Mouse (Mus musculus) adrenal gland, postnatal 36 days (tissue): ENCODE results near the gene Zfp866. TPM values are rescaled to one million over a fixed set of nuclear protein-coding genes. Genes with fewer than 3 reads are reported as not detected.

Experiments
- DNase-seq, 2 experiments: peaks; one replicate each; pipeline ENCODE4 v3.0.0; 2021; ENCODE audit warnings: mixed read lengths in 1 of 2
- total RNA-seq, 2 experiments: library from RNA; stranded (reverse); gene quantifications; 2 replicates each; pipeline ENCODE4 v1.2.3; 2021

Gene Zfp866
- total RNA-seq, 2 experiments from 2014 or later: 21.2 to 21.3 TPM

DNA sequence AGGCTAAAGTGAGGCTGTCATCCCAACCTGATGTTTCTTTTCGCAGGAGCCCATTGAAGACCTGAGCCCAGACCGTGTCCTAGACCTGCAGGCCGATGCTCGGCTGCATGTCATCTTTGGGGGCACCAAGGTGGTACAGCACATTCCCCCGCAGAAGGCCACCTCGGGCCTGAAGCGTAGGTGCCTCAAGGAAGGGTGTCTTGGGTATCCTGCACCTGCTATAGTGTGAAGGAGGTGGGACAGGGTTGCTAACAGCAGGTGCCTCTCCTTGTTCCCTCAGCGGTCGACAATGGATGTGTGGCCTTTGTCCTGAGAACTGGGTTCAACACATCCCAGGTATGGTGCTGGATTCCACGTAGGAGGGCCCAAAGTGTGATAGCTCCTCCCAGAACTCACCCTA lies 6.7 kb upstream of the Zfp866 start:
- no peak for DNase-seq

DNA sequence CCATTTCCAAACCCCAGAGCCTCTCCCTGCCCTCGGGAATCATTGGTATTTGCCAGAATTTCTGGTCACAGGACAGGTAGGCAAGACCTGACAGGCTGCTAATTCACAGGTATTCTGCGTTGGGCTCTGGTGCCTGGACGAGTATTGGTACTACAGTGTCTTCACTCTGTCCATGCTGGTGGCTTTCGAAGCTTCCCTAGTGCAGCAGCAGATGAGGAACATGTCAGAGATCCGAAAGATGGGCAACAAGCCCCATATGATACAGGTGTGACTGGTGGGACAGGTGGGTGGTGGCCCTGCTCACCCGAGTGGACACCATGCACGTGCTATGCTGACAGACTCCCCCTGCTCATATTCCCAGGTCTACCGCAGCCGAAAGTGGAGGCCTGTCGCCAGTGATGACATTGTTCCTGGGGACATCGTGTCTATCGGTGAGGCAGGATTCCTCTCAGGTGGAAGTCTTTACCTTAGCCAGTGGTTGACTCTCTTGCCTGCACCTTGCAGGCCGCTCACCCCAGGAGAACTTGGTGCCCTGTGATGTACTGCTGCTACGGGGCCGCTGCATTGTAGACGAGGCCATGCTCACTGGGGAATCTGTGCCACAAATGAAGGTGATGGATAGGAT lies 5.9 kb upstream of the Zfp866 start:
- no peak for DNase-seq

DNA sequence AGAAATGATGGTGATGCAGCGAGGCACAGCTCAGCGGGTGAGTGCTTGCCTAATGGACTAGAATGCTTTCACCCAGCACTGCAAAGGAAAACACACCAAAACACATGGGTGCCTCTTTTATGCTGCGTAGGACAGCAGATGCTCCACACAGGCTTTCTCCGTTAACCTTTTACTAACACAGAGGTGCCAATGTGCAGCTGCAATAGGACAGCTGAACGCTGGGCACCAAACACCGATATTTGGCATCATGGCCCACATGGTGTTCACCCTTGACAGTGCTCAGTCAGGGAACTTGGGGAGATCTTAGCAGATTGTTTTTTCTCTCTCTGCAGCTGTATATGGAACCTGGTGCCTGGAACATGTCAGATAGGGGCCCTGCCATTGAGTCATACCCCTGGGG lies 3.9 kb upstream of the Zfp866 start:
- no peak for DNase-seq

DNA sequence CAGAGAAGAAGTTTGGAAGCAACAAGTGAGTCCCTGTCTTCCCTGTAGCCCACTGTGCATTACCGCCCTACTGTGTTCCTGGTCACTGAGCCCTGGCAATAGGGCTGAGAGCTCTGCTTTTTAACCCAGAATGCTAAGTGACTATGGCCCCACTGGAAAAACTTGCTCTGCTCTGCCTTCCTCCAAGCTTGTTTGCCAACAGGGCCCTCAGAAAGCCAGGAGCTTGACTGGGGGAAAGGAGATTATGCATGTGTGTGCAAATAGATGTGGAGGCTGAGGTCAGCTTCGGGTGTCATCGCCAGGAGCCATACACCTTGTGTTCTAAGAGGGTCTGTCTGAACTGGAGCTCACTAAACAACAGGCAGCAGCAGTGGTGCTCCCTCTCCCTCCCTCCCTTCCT lies 3.1 kb upstream of the Zfp866 start:
- no peak for DNase-seq

DNA sequence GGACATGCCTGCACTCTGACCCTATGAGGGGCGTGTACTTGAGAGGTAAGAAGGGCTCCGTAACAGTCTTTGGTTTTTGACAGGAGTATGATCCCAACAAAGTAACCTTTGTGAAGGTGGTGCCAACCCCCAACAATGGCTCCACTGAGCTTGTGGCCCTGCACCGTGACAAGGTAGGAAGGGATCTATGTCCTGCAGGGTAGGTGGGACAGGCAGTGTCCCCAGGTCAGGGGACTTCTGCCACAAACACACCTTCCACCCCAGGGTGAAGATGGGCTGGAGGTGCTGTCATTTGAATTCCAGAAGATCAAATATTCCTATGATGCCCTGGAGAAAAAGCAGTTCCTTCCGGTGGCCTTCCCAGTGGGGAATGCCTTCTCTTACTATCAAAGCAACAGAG lies 2.7 kb upstream of the Zfp866 start:
- DNase-seq: no peak

DNA sequence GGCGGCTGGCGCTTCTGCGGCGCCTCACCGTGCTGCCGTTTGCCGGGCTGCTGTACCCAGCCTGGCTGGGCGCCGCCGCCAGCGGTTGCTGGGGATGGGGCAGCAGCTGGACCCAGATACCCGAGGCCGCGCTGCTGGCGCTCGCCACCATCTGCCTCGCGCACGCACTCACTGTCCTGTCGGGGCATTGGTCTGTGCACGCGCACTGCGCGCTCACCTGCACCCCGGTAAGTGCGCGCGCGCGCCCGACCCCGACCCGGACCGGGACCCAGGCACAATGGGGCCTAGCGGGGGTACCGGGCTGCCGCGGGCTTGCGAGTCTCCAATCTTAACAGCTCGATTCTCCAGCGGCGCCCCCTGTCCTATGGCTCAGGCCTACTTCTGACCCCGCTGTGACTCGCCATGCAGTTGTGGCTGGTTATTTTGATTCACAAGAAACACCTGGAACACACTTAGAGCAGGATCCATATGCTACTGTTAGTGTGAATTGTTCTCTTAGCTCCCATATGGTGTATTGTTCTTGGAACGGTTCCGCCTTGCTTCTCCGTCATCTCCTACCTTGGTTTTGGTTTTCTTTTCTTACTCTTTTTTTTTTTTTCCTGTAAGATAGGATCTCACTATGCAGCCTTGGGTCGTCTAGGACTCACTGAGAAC lies 564 bp upstream of the Zfp866 start:
- peak; percentile 30 to 57 for DNase-seq

DNA sequence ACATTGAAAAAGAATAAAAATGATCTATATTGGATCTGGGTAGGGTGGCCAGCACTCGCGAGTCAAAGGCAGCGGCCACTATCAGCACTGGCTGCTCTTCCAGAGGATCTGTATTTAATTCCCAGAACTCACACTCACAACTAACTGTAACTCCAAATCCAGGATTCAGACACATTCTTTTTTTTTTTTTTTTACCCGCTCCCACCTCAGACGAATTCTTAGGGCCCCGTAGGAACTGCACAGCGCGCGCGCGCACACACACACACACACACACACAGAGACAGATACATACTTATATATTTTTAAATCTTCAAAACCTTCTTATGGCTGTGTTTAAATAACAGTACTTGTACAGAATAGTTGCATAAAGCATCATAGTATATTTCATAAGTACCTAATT lies 614 bp downstream of the Zfp866 start:
- no peak for DNase-seq

DNA sequence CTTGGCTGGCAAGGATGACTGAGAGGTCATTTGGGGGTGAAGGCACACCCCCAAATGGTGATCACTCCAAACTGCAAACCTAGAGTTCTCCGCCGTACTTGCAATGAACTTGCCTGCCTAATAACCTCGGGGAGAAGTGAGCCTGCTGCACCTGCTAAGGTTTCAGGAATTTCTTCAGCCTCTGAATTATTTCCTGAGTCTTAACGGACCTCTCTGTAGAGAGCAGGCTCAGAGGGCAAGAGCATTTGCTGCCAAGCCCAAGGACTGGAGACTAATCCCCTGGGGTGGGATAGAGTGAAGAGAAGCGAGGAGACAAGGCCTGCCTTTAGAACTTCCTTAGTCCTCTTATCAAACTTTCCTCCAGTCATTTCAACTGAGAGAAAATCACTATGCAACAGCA lies 1.2 kb downstream of the Zfp866 start:
- no peak for DNase-seq

DNA sequence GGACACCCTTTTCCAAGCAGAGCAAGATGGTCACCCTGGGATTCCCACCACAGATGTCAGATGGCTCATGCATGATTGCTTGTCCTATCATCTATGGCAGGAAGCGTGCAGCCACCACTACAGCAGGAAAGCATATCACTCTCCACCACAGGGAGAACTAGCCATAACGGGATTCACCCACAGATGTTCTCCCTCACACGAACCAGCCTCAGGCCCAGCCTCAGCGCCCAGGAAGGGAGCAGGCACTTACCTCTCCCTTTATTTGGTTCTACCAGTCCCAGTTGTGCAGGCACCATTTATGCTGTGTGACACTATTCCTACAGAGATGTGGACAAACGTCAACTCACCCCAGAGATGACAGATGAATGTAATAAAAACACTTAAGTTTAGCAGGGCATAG lies 1.9 kb downstream of the Zfp866 start:
- no peak for DNase-seq

DNA sequence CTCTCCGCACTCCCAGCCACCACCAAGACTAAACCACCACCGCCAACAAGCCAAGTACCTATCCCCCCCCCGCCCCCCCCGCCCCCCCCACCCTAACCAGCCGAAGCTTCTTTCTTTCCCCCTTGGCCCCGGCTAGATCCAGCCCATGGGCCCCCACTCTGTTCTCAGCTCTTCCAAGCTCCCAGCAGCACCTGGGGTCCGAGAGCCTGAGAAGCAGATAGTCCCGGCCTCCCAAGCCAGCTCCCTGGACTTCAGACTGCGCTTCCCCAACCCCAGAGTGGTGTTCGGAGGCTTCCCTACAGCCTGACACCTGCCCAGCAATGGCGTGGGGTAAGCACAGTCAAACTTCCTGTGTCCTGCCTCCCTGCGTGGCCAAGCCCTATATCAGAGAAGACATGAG lies 13.9 kb downstream of the Zfp866 start:
- no peak for DNase-seq

DNA sequence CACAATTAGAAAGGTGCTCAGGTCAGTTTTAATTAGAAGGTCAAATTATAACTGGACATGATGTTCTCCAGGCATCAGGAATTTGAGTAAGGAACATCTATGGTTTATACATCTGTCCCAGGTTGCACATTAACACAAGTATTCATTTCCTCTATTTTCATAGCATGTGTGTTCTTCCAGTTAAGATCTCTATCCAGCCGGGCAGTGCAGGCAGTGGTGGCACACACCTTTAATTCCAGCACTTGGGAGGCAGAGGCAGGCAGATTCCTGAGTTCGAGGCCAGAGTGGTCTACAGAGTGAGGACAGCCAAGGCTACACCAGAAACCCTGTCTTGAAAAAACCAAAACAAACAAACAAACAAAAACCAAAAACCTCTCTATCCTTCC lies 15.8 kb downstream of the Zfp866 start:
- DNase-seq: no peak

DNA sequence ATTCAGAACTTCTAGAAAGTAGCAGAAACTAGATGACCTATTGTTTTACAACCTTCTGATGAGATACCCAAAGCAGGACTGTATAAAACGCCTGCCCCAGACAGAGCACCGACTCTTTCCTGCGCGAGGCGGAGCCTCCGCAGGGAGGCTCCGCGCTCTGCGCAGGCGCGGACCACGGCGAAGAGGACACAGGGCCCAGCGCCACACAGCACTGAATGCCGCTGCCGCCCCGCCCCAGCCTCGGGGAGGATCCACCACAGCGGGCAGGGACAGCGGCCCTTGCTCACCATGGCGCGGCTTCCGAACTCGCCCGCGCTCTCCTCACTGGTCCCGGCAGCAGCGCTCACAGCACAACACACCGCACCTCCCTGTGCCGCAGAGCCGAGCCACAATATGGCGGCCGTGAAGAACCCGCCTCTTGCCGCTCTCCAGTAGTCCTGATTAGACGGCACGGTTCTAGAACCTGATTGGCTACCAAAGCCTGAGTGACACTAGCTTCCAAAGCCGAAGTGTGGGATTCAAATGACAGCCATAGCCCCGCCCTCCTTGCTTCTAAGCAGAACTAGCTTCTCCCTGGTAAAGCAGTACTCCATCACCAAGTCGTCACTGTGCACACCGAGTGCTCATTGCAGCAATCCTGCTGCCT lies 16.4 kb downstream of the Zfp866 start, which contains the start of gene Gm20422:
Gm20422 (minus strand) TSS at position 384 of the 646 bp plus-strand sequence.
- peak; percentile 87 to 90 for DNase-seq

DNA sequence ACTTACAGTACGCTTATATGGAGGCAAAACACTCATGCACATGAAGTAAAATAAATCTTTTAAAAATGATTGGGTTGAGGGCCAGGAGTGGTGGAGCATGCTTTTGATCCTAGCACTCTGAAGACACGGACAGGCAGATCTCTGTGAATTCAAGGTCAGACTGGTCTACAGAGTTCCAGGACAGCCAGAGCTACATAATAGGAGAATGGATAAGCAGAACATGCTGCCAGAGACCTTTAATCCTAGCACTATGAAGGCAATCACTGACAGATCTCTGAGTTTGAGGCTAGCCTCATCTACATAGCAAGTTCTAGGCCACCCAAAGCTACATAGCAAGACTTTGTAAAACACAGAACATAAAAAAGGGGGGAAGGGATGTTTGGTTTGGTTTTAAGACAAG lies 18.9 kb downstream of the Zfp866 start:
- DNase-seq: no peak

DNA sequence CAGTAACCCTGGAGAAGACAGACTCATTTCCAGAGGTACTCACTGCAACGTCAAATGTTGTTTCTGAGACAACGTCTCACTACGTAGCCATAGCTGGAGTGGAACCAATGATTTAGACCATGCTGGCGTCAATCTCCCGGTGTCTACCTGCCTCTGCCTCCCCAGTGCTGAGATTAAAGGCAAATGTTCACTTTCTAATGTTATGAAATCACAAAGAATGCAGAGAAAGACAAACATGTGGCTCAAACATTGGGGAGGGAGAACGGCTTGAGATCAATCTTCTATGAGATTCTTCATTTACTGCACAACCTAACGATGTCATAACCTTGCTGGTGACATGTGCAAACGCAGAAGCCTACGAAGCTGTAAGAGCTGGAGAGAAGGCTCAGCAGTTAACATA lies 19.8 kb downstream of the Zfp866 start:
- DNase-seq: no peak

DNA sequence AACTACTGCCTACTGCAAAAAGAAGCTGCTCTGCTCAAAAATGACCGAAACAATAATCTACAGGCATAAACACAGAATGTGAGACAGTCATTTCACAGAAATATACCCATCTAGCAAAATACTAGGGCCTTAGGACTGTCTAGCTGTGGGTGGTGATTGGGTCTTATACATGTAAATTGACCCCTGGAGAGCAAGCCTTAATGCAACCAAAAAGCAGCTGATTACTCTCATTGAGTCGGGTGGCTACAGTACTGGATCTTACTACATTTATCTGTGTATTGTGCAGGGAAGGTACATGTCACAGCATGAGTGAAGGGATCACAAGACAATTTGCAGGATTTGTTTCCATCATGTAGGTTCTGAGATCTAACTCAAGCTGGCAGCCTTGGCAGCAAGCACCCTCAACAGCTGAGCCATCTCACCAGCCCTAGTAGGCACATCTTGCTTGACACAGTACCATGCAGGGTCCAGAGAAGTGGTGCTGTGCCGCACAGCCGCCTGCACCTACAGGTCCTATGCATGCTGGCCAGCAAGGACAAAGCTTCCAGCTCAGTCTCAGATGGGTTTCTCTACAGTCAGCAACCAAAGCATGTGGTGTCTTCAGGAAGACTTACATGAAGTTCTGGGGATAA lies 29.0 kb downstream of the Zfp866 start:
- DNase-seq: no peak

DNA sequence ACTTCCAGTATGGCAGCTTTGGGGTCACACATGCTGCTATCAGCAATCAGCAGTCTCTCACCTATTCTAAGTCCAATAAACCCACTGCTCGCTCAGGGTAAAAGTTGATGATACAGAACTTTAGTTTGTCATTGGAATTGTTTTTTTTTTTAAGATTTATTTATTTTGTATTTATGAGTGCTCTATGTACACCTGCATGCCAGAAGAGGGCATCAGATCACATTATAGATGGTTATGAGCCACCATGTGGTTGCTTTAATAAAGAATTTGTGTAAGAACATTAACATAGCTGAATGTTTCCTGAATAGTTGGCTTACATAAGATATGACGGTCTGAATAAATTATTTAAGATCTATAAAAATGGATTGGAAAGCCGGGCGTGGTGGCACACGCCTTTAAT lies 32.7 kb downstream of the Zfp866 start:
- DNase-seq: no peak

DNA sequence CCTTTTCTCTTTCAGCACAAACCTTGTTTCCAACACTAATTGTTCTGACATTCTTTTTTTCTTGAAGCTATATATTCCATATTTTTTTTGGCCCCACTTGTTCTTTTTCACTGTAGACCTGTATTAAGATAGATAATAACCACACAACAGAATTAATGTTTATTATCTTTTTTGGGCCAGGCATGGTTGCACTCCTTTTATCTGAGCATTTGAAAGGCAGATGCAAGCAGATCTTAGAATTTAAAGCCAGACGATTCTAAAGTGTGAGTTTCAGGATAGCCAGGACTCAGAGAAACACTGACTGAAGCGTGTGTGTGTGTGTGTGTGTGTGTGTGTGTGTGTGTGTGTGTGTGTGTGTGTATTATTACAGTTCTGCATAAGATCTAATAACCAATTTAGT lies 38.5 kb downstream of the Zfp866 start:
- DNase-seq: no peak

DNA sequence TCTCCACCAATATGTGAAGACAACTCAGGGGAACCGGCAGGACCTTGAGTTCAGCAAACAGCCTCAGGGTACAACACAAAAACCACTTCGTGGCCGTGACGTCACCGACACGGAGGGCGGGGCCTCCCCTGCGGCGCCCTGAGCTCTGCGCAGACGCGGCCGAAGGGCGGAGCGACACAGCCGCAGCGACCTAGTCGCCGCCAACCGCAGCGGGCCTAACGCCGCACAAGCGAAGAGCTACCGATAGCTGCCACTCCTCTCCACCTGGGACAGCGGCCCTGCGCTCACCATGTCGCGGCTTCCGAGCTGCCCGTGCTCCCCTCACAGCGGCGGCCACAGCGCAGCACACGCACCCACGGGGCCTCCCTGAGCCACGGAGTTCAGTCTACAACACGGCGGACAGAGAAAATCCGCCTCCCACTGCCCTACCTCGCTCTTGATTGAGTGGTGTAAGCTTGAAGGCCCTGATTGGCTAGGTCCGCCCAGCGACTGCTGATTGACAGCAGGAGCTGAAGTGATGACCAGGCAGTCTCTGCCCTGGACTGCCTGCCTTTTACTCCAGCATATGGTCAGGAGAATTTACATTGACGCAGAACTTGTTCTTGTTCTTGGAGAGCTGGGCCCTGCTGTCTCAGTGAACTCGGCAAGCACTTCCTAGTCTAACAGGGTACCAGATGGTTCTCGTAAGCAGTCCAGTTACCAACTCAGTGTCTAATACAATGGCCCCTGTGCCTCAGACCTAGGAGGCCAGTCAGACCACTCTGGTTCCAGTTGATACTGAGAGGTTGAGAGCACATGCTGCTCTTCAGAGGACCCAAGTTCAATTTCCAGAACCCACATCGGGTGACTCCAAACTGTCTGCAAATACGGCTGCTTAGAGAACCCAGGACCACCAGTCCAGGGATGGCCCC lies 41.2 kb downstream of the Zfp866 start, which contains the start of gene Zfp963:
Zfp963 (minus strand) TSS at position 427 of the 911 bp plus-strand sequence.
- DNase-seq: peak; percentile 96 to 98

DNA sequence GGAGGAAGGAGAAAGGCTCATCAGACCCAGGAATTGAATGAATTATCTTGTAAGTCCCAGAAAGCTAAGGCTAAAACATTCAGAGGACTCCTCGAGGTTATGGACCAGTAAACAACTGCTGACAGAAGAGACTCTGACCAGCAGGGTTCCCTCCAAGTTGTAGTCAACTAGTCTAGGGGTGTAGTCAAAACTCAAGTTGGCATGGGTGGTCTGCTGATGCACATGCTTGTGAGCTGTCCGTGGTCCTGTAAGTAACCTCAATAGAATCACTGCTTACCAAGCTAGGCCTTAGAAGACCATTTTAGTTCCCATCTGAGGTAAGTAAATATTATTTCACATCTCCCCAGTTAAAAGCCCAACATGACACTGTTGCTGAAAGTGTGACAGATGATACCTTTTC lies 49.7 kb downstream of the Zfp866 start:
- no peak for DNase-seq

DNA sequence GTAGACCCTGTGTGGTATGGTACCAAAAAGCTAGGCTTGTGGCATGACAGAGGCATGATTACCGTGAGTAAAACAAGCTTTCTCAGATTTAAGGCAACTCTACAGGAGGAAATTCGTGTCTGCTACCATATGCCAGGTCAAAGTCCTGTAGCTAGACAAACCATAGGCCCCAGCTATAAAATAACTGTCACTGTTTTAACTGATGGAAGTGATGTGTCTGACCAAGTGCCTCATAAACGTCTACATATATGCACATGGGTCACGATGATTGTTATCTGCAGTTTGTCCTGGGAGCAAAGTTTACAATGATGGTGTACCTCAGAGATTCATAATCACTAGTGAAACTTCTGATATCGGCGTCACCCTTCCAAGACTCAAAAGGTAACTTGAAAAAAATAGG lies 50.2 kb downstream of the Zfp866 start:
- no peak for DNase-seq

DNA sequence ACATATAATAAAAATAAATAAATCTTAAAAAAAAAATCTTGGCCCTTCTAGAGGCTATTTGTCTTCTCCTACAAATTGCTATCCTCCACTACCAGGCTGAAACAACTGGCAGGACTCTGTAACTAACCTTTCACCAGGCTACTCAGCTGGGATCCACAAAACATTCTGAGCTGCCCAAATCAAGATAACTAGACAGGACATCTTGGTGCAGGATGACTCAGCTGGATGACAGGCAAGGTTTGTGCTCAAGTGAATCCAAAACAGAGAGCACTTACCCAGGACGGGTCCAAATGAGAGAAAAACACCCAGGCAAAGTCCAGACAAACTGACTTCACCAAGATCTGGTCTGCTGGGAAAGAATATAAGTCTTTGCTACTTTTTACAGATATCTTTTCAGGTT lies 55.5 kb downstream of the Zfp866 start:
- peak; percentile 6 to 26 for DNase-seq

DNA sequence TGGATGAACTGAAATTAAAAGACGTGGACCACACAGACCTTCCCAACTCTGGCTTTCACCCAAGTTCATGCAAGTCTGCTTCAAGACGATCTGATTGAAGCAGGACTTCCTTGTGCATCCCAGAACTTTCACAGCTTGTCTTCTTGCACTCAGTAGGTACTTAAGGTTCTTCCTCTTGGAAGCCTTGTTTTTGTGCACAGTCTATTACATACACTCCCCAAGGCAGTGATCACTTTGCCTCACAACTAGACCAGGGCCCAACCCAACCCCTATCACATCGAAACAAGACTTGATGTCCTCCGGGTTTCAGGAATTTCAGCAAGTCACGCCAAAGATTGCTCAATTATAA lies 73.8 kb downstream of the Zfp866 start:
- no peak for DNase-seq
